Mouse (Mus musculus): ENCODE results near the gene Prss12.

DNA sequence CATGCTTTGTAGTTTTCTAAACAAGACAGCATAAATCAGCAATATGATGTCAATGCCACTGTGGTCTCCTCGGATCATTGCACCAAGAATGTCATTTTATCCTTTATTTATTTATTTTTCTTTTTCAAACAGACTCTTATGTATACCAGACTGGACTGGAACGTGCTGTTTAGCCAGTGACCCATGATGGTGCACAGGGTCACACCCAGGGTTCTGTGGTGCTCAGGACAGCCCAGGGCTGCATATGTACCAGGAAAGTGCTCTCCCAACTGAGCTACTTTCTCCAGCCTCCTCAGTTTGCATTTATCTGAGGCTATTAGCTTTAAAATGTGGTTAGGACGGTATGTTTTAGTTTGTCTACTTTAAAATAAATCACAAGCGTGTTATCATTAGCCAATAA is 18.7 kb upstream of the Prss12 start:
- TF ChIP-seq CTCF (IDR thresholded peaks at IDR 0.05; ENCODE audit: low read depth, low read length) (no peak), POLR2A (IDR thresholded peaks at IDR 0.05; ENCODE audit: borderline replicate concordance, low read depth, low read length) (no peak)
